12 mouse cellular contexts compared by ENCODE assay signal in the genomic region with DNA sequence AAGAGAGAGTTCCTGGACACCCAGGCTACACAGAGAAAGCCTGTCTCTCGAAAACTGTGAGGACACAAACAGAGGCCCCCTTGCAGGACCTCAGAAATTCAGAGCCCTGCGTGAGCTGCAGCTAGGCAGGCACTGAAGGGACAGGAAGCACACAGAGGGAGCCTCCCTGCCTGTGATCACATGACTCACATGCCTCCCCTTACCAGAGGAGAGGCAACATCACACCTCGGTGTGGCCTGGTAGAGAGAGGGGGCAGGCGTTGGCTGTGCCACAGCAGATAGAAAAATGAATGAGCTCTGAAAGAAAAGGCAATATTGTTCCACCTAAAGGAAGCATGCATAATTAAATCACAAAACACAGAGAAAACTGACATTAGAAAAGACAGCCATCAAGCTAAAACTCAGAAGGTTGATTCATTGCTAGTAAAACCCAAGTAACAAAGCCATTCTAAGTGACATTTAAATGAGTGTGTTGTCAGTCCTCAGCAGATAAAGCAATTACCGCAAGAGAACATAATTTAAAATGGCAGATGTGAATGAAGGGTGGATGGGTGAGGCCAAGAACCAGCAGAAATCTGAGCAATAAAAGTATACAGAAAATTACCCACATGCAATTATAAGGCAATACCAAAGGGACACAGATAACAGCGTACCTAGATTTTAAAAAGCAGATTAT.
DNase-seq lines count a peak whose midpoint lies in the region; ATAC-seq lines count a peak whose summit lies in the region.
"Had no signal": no experiment of that assay in that cellular context is flagged by ENCODE, and none has a peak within 500 bp of the region (broad histone marks: within the 10 kb centered on the region; RNA-seq: fewer than 3 reads in every experiment).

No protein-coding gene starts in this region.

- H3K36me3 ChIP-seq in midbrain, embryonic 10.5 days = no peaks in the 10 kb centered on the region
- H3K36me3 ChIP-seq in midbrain, embryonic 14.5 days (ENCODE audit: control insufficient read depth, insufficient read depth, low read length) = no peaks in the 10 kb centered on the region
- H3K36me3 ChIP-seq in forebrain, embryonic 14.5 days (ENCODE audit: control insufficient read depth, insufficient read depth, low read length) = no peaks in the 10 kb centered on the region
- H3K36me3 ChIP-seq in neural tube, embryonic 13.5 days = no peaks in the 10 kb centered on the region

- no peak for DNase-seq in midbrain, embryonic 10.5 days (ENCODE audit: low spot score)
- DNase-seq in midbrain, embryonic 14.5 days = no peak
- DNase-seq in forebrain, embryonic 14.5 days (ENCODE audit: low spot score) = peak; percentile 53
- no peak for DNase-seq in gastrocnemius, postnatal 4 days (ENCODE audit: low spot score in 2 of 2)
- DNase-seq in ovary, postnatal 10 days (ENCODE audit: low spot score) = no peak
- DNase-seq: cerebellum, postnatal 10 days; kidney, postnatal 10 days; lung, adult 18-20 months had no signal

- H3K4me3 ChIP-seq in midbrain, embryonic 10.5 days = no peak overlapping the region
- H3K4me3 ChIP-seq in midbrain, embryonic 14.5 days (replicated peaks; ENCODE audit: low read depth, low read length) = no peak overlapping the region
- H3K4me3 ChIP-seq in forebrain, embryonic 14.5 days (ENCODE audit: low read depth, low read length) = no peak overlapping the region
- no peak overlapping the region for H3K4me3 ChIP-seq in neural tube, embryonic 13.5 days
- H3K4me3 ChIP-seq: heart, embryonic 15.5 days; myocyte had no signal

- 59% methylated on average over 6 of the region's 6 CpGs for WGBS in midbrain, embryonic 10.5 days
- WGBS in midbrain, embryonic 14.5 days = 19% methylated on average over 6 of the region's 6 CpGs
- 21% methylated on average over 6 of the region's 6 CpGs for WGBS in forebrain, embryonic 14.5 days
- WGBS in neural tube, embryonic 13.5 days = 21% methylated on average over 6 of the region's 6 CpGs

- H3K4me2 ChIP-seq in midbrain, embryonic 14.5 days (ENCODE audit: low read length) = no peak overlapping the region
- H3K4me2 ChIP-seq in forebrain, embryonic 14.5 days (ENCODE audit: low read length) = no peak overlapping the region
- H3K4me2 ChIP-seq in neural tube, embryonic 13.5 days = no peak overlapping the region
- H3K4me2 ChIP-seq: heart, embryonic 15.5 days had no signal

- no peaks in the 10 kb centered on the region for H3K9me3 ChIP-seq in midbrain, embryonic 10.5 days (replicated peaks)
- H3K9me3 ChIP-seq in midbrain, embryonic 14.5 days (ENCODE audit: control insufficient read depth, low read length) = no peaks in the 10 kb centered on the region
- H3K9me3 ChIP-seq in forebrain, embryonic 14.5 days (replicated peaks; ENCODE audit: control insufficient read depth, low read length) = no peaks in the 10 kb centered on the region
- no peaks in the 10 kb centered on the region for H3K9me3 ChIP-seq in neural tube, embryonic 13.5 days
- H3K9me3 ChIP-seq: heart, embryonic 15.5 days had no signal

- no peaks in the 10 kb centered on the region for H3K27me3 ChIP-seq in midbrain, embryonic 10.5 days (ENCODE audit: low read depth, poor library complexity, severe bottlenecking)
- no peaks in the 10 kb centered on the region for H3K27me3 ChIP-seq in midbrain, embryonic 14.5 days (ENCODE audit: control insufficient read depth, insufficient read depth, low read length)
- no peaks in the 10 kb centered on the region for H3K27me3 ChIP-seq in forebrain, embryonic 14.5 days (replicated peaks; ENCODE audit: control insufficient read depth, insufficient read depth, low read length)
- no peaks in the 10 kb centered on the region for H3K27me3 ChIP-seq in neural tube, embryonic 13.5 days
- H3K27me3 ChIP-seq: heart, embryonic 15.5 days had no signal

- peaks cover 7% of the 10 kb centered on the region for H3K4me1 ChIP-seq in midbrain, embryonic 10.5 days
- 0 out of 2 replicates have a peak, but pooled peaks cover 12% of the 10 kb centered on the region for H3K4me1 ChIP-seq in midbrain, embryonic 14.5 days (ENCODE audit: control insufficient read depth, insufficient read depth, low read length)
- peaks cover 6% of the 10 kb centered on the region; the same call in 1 of the 2 replicates for H3K4me1 ChIP-seq in forebrain, embryonic 14.5 days (ENCODE audit: control insufficient read depth, insufficient read depth, low read length)
- H3K4me1 ChIP-seq in neural tube, embryonic 13.5 days (replicated peaks) = peaks cover 9% of the 10 kb centered on the region

- H3K9ac ChIP-seq in midbrain, embryonic 14.5 days (replicated peaks; ENCODE audit: low read length) = no peak overlapping the region
- H3K9ac ChIP-seq in forebrain, embryonic 14.5 days (ENCODE audit: low read length) = no peak overlapping the region
- no peak overlapping the region for H3K9ac ChIP-seq in neural tube, embryonic 13.5 days
- H3K9ac ChIP-seq: heart, embryonic 15.5 days had no signal

- no peak for ATAC-seq in midbrain, embryonic 14.5 days (ENCODE audit: low FRiP score, low TSS enrichment)
- ATAC-seq in activated CD4-positive, CD25-positive, alpha-beta regulatory T cell, adult 4 months = peak; percentile 40
- peak; percentile 87 for ATAC-seq in forebrain, embryonic 14.5 days
- peak; percentile 63; the same call in 1 of the 2 replicates for ATAC-seq in neural tube, embryonic 13.5 days (ENCODE audit: low read depth)

- H3K27ac ChIP-seq in midbrain, embryonic 10.5 days (replicated peaks) = peak overlapping the region; percentile 50; the same call in 1 of the 2 replicates
- no peak overlapping the region for H3K27ac ChIP-seq in midbrain, embryonic 14.5 days (replicated peaks; ENCODE audit: low read depth, low read length)
- H3K27ac ChIP-seq in forebrain, embryonic 14.5 days (ENCODE audit: low read depth, low read length) = no peak overlapping the region
- 0 out of 2 replicates have a peak overlapping the region, but pooled peaks have one; percentile 9 for H3K27ac ChIP-seq in neural tube, embryonic 13.5 days (replicated peaks)
- H3K27ac ChIP-seq: heart, embryonic 15.5 days had no signal

Comparison
In these comparisons a context has a peak if more than half of its experiments do, and no peak if none do; other contexts are left out.
1. H3K27ac ChIP-seq: peak in midbrain, embryonic 10.5 days (single experiment) and neural tube, embryonic 13.5 days (single experiment); none in midbrain, embryonic 14.5 days (single experiment) and forebrain, embryonic 14.5 days (single experiment).